Mouse (Mus musculus): ENCODE measurements around the gene Casp12. TPM values are rescaled to one million over a fixed set of nuclear protein-coding genes. Genes with fewer than 3 reads are reported as not detected.

Casp12 gene
- polyA plus RNA-seq, 2 experiments: 4.4 to 4.7 TPM

GRCm38 (mm10) chr9:5410988-5411568 lies 65.8 kb downstream of the Casp12 start:
- Histone ChIP-seq H3K4me2 (replicated peaks; ENCODE audit: low read depth, low read length, severe bottlenecking) (no peak overlapping the region), H3K9ac (ENCODE audit: low read depth, low read length, severe bottlenecking) (no peak overlapping the region)
- WGBS: 63% methylated on average over 1 of the region's 1 CpGs

GRCm38 (mm10) chr9:5412446-5413111 lies 67.3 kb downstream of the Casp12 start:
- H3K4me1 ChIP-seq (ENCODE audit: control insufficient read depth, insufficient read depth, low read length): no peaks in the 10 kb centered on the region
- WGBS: 50% methylated on average over 4 of the region's 4 CpGs
- no peak overlapping the region for H3K4me3 ChIP-seq (replicated peaks; ENCODE audit: low read length)
- no peak overlapping the region for H3K9ac ChIP-seq (ENCODE audit: low read depth, low read length, severe bottlenecking)
- ATAC-seq (ENCODE audit: low FRiP score, low read depth) (no peak), DNase-seq (ENCODE audit: low spot score) (no peak)
- H3K27me3 ChIP-seq (ENCODE audit: control insufficient read depth, insufficient read depth, low read length): no peaks in the 10 kb centered on the region
- no peaks in the 10 kb centered on the region for H3K9me3 ChIP-seq (ENCODE audit: control insufficient read depth, low read length)
- H3K4me2 ChIP-seq (replicated peaks; ENCODE audit: low read depth, low read length, severe bottlenecking): no peak overlapping the region
- H3K27ac ChIP-seq (replicated peaks; ENCODE audit: low read depth, low read length): no peak overlapping the region
- no peak for TF ChIP-seq POLR2A (IDR thresholded peaks at IDR 0.05; ENCODE audit: borderline replicate concordance, extremely low read depth, insufficient read depth, insufficient read length)
- no peaks in the 10 kb centered on the region for H3K36me3 ChIP-seq (ENCODE audit: control insufficient read depth, insufficient read depth, low read length)

More at GRCm38 (mm10) chr9:5410988-5411568, 65.8 kb downstream of the Casp12 start:
- H3K4me3 ChIP-seq (replicated peaks; ENCODE audit: low read length): no peak overlapping the region
- no peak for TF ChIP-seq POLR2A (IDR thresholded peaks at IDR 0.05; ENCODE audit: borderline replicate concordance, extremely low read depth, insufficient read depth, insufficient read length)
- H3K27ac ChIP-seq (replicated peaks; ENCODE audit: low read depth, low read length): no peak overlapping the region
- no peaks in the 10 kb centered on the region for H3K36me3 ChIP-seq (ENCODE audit: control insufficient read depth, insufficient read depth, low read length)
- DNase-seq (ENCODE audit: low spot score) (no peak), ATAC-seq (ENCODE audit: low FRiP score, low read depth) (no peak)
- H3K4me1 ChIP-seq (ENCODE audit: control insufficient read depth, insufficient read depth, low read length): no peaks in the 10 kb centered on the region
- H3K9me3 ChIP-seq (ENCODE audit: control insufficient read depth, low read length): no peaks in the 10 kb centered on the region
- no peaks in the 10 kb centered on the region for H3K27me3 ChIP-seq (ENCODE audit: control insufficient read depth, insufficient read depth, low read length)

- Histone ChIP-seq H3K27ac (replicated peaks; ENCODE audit: low read depth, low read length) (no peak overlapping the region), H3K9me3 (ENCODE audit: control insufficient read depth, low read length) (no peaks in the 10 kb centered on the region), H3K27me3 (ENCODE audit: control insufficient read depth, insufficient read depth, low read length) (no peaks in the 10 kb centered on the region), H3K4me1 (ENCODE audit: control insufficient read depth, insufficient read depth, low read length) (no peaks in the 10 kb centered on the region), H3K9ac (ENCODE audit: low read depth, low read length, severe bottlenecking) (no peak overlapping the region), H3K36me3 (ENCODE audit: control insufficient read depth, insufficient read depth, low read length) (no peaks in the 10 kb centered on the region), H3K4me3 (replicated peaks; ENCODE audit: low read length) (no peak overlapping the region), H3K4me2 (replicated peaks; ENCODE audit: low read depth, low read length, severe bottlenecking) (no peak overlapping the region)
- 70% methylated on average over 2 of the region's 2 CpGs for WGBS
- TF ChIP-seq POLR2A (IDR thresholded peaks at IDR 0.05; ENCODE audit: borderline replicate concordance, extremely low read depth, insufficient read depth, insufficient read length): no peak
- ATAC-seq (ENCODE audit: low FRiP score, low read depth) (no peak), DNase-seq (ENCODE audit: low spot score) (no peak)
These were observed 72.6 kb downstream of the Casp12 start for GRCm38 (mm10) chr9:5417871-5418270.

Other genes starting within 250 kb of the Casp12 start
- 0.69 and 1.2 TPM in 2 replicates for gene Casp1, start 46.9 kb upstream of the Casp12 start, polyA plus RNA-seq (2012; rRNA removed)
- 1.8 and 2.7 TPM in 2 replicates for gene Casp1, start 46.9 kb upstream of the Casp12 start, polyA plus RNA-seq (2014; fragmentation: Nextera tagmentation; extraction: Ambion mirVana)
- 1.5 and 1.6 TPM in 2 replicates for gene Casp4, start 36.6 kb upstream of the Casp12 start, polyA plus RNA-seq (2012; rRNA removed)
- 1.2 and 1.8 TPM in 2 replicates for gene Casp4, start 36.6 kb upstream of the Casp12 start, polyA plus RNA-seq (2014; fragmentation: Nextera tagmentation; extraction: Ambion mirVana)